21 mouse cellular contexts compared by ENCODE assay signal in genomic region chr3:117696350-117696749, GRCm38 (mm10).
A peak's percentile ranks its signal among the peaks of the same experiment; 100 is the strongest.
DNase-seq lines count a peak whose midpoint lies in the region; ATAC-seq lines count a peak whose summit lies in the region.
"Had no signal": no experiment of that assay in that cellular context is flagged by ENCODE, and none has a peak within 500 bp of the region (broad histone marks: within the 10 kb centered on the region; RNA-seq: fewer than 3 reads in every experiment).

No protein-coding gene starts in this region.

- ATAC-seq in CD4-positive, CD25-positive, alpha-beta regulatory T cell, adult 4 months = no peak
- ATAC-seq: activated CD4-positive, CD25-positive, alpha-beta regulatory T cell, adult 4 months; forebrain, embryonic 14.5 days; forebrain, embryonic 16.5 days had no signal

- DNase-seq in 3134 (ENCODE audit: extremely low read depth, insufficient read length, low spot score) (peak; percentile 66), A20 (ENCODE audit: low read depth, low spot score) (peak; percentile 7), ES-CJ7 (ENCODE audit: low read depth, low spot score) (peak; percentile 6), R1 (ENCODE audit: low read depth, low spot score) (peak; percentile 21)
- DNase-seq in testis, postnatal 14 days (ENCODE audit: low spot score) = no peak
- DNase-seq in left cerebral cortex, postnatal 14 days (ENCODE audit: low spot score in 2 of 2) = no peak
- no peak for DNase-seq in urinary bladder, adult 18-20 months (ENCODE audit: low spot score in 2 of 2)
- DNase-seq: adrenal gland, adult 2 months; adrenal gland, postnatal 10 days; adrenal gland, postnatal 25 days; cerebellum, adult 11 months; cerebellum, adult 18-20 months; cerebellum, adult 8-10 months; cerebellum, adult 9-11 months; cerebellum, postnatal 14 days; cerebellum, postnatal 36 days; embryo, embryonic 11 days had no signal

- intact Hi-C loops in left cerebral cortex, postnatal 14 days (cut with DNase I) = no loop called here

Comparison
In these comparisons a context has a peak if more than half of its experiments do, and no peak if none do; other contexts are left out.
1. DNase-seq: peak in 3134 (single experiment), A20 (single experiment), ES-CJ7 (single experiment) and R1 (single experiment); none in testis, postnatal 14 days (single experiment), left cerebral cortex, postnatal 14 days (0 of 2) and urinary bladder, adult 18-20 months (0 of 2).